Mouse (Mus musculus): ENCODE results near the gene Hmgn5.

The Hmgn5 gene

GRCm38 (mm10) chrX:109013283-109013682 is at the start of gene Hmgn5:
Hmgn5 (minus strand) TSS chrX:109013404.
- DNase-seq = peak; percentile 96

- no peak for DNase-seq
Observed at GRCm38 (mm10) chrX:109047773-109048172, 34.6 kb upstream of the Hmgn5 start.

- DNase-seq = no peak
Observed at GRCm38 (mm10) chrX:109026224-109026623, 13.0 kb upstream of the Hmgn5 start.

- DNase-seq = no peak
Observed at GRCm38 (mm10) chrX:109020858-109021257, 7.7 kb upstream of the Hmgn5 start.

- DNase-seq = no peak
Observed at GRCm38 (mm10) chrX:109014166-109014565, 962 bp upstream of the Hmgn5 start.

GRCm38 (mm10) chrX:109013686-109014085 is 482 bp upstream of the Hmgn5 start:
- peak; percentile 32 for DNase-seq

- DNase-seq = peak; percentile 60
Observed at GRCm38 (mm10) chrX:109012371-109013031, 703 bp downstream of the Hmgn5 start.

- DNase-seq = peak; percentile 6
Observed at GRCm38 (mm10) chrX:109011611-109012185, 1.5 kb downstream of the Hmgn5 start.

- DNase-seq = peak; percentile 3
Observed at GRCm38 (mm10) chrX:109001277-109001676, 11.9 kb downstream of the Hmgn5 start.

All from lung, postnatal 10 days (tissue).